Mouse (Mus musculus): ENCODE data around the gene Scn8a.

Gene Scn8a

DNA sequence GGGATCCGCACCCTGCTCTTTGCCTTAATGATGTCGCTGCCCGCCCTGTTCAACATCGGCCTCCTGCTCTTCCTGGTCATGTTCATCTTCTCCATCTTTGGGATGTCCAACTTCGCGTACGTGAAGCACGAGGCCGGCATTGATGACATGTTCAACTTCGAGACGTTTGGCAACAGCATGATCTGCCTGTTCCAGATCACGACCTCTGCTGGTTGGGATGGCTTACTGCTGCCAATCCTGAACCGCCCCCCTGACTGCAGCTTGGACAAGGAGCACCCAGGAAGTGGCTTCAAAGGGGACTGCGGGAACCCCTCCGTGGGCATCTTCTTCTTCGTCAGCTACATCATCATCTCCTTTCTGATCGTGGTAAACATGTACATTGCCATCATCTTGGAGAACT lies 170.0 kb downstream of the Scn8a start:
- in situ Hi-C loops (cut with MseI, MboI), result no loop called here

DNA sequence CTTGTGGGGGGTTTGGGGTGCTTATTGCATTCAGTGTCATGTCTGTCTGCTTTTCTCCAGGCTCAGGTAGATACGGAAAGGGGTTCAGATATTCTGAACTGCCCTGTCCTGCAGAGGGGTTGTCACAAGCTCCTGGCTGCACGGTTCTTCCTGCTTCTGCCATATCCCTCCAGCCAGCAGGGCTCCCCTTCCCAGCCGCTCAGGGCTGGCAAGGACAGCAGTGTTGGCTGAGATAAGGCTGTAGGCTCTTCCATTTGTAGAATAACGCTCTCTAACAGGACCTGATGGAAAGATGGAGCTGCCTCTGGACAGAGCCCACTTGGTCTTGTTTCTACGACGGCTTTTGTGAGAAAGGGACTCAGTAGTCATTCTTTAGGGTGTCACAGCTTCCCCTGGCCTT lies 172.3 kb downstream of the Scn8a start:
- in situ Hi-C loops (cut with MseI, MboI), result no loop called here

DNA sequence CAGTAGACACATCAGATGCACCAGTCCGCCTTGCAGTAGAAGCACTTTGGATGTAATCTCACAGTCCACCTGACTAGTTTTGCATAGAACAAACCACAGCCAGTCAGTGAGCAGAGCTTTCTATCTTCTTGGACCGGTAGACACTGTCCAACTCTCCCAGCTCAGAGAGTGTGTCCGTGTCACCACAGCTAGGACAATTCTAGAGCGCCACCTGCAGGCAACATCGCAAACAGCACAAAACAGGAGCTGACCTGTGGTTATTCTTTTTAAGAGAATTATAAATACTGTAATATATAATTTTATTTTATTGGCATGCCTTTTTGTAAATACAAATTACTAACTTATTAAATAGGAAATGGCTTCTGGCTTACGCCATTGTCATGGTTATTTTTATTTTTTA lies 173.0 kb downstream of the Scn8a start:
- in situ Hi-C loops (cut with MseI, MboI), result no loop called here

DNA sequence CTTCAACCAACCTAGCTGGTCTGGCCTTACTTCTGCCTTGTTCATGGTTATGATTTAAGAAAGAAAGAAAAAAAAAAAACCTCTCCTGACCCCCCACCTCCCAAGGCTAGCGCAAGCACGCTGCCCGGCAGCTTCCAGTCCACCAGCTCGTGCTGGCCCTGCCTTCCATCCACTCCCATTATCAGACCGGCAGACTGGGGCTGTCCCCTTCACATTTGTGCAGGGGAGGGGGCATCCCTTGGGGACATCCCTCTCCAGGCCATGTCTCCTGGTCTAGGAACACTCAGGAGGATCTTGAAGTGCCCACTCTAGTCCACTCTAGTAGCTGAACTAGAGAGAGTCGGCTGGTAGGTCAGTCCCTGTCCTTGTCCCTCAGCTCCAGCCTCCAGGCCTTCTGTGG lies 174.9 kb downstream of the Scn8a start:
- in situ Hi-C loops (cut with MseI, MboI), result no loop called here

DNA sequence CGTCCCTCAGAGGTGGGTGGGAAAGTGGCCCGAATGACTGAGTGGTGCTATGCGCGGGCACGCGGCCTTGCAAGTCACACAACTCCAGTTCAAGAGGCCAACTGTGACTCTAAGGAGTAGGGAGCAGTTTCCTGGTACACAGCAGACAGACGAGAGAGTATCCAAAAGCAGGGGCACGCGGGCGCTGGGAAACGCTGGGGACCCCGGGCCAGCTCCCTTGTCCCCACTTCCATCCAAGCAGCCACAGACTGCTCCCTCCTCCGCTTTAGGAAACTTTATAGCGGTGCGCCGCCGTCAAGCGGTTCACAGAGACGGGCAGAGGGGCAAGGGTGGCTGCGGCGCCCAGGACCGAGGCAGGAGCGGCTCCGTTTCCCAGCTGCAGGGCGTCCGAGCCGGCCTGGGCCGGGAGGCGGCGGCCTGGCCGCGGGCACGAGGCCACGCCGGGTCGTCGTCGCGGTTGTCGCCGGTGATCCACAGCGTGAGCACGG lies 176.4 kb downstream of the Scn8a start:
- in situ Hi-C loops (cut with MseI, MboI), result no loop called here

DNA sequence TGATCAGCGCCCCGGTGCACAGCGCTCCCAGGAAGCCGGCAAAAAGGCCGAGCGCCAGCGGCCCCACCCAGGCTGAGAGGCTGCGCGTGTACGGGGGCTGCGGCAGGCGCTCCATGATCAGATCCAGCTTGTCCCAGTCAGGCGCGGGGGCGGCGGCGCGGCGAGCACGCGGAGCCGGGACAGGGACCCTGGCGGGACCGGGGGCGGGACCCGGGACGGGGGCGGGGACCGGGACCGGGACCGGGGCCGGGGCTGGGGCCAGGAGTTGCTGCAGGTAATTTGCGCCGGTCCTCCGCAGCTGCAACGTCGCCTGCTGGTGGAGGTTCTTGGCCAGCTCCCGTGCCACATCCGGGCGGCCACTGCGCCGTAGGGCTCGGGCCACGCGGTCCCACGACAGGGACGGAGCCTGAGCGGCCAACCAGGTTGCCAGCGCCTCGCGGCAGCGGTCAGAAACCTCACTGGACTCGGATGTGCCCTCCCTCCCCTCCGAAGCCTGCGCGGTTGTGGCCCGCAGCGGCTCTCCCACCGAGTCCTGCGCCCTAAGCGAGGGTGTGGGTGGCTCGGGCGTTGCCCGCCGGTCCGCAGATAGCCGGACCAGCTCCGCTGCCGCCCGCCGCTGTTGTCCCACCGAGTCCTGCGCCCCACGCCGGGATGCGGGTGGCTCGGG lies 177.0 kb downstream of the Scn8a start:
- in situ Hi-C loops (cut with MseI, MboI), result no loop called here

DNA sequence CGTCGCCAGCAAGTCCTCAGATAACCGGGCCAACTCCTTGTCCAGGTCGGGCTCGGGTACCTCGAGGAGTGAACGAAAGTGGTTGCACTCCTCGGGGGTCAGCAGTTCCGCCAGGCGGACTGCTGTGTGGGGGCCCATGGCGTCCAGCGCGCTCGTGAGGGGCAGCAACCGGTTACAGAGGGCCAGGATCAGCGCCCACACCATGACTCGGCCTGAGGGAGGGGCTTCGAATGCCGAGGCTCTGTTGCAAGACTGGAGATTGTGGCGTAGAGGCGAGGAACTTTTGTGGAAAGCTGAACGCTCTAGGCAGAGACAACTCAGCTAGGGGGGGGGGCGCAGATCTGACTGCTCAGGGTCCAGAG lies 177.5 kb downstream of the Scn8a start, which contains the start of gene Gm47841:
Gm47841 (minus strand) TSS at position 204 of the 362 bp plus-strand sequence.
- in situ Hi-C loops (cut with MseI, MboI), result no loop called here

DNA sequence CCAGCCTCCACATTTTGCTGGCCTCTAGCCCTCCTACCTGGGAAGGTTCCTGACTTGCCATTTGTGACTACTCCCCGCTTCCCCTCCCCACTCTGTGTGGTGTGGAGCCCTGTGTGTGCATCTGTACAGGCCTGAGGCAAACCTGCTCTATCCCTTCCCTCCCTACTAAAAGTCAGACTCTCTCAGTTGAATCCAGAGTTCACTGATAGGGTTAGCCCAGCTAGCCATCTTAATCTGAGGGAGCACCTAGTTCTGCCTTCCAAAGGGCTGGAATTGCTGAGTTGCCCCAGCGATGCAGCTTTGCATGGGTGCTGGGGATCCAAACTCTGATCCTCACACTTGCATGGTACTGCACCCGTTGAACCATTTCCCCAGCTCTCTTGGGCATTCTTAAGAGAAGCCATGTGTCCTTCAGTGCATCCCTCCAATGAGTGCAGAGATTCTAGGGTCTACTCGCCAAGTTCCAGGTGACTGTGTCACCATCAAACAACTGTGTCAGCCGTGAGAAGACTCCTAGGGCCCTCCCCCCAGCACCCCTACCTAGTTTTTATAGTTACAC lies 178.8 kb downstream of the Scn8a start:
- in situ Hi-C loops (cut with MseI, MboI), result no loop called here

DNA sequence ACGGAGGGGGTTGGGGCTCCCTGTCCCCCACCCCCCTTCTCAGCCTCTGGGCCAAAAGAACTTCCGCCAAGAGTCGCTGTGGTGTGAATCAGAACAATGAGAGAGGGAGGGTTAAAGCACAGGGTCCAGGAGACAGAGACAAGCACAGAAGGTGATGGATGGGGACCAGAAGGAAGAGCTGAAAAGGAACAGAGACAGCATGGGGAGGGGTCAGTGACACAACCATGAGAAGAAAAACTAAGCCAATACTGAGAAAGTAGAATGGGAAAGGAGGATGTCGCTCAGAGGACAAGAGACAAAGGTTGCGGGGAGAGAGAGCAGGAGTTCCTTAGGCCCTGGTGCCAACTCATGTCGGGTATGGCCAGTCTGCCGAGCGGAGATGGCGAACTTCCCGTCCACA lies 182.2 kb downstream of the Scn8a start:
- in situ Hi-C loops (cut with MseI, MboI), result no loop called here

DNA sequence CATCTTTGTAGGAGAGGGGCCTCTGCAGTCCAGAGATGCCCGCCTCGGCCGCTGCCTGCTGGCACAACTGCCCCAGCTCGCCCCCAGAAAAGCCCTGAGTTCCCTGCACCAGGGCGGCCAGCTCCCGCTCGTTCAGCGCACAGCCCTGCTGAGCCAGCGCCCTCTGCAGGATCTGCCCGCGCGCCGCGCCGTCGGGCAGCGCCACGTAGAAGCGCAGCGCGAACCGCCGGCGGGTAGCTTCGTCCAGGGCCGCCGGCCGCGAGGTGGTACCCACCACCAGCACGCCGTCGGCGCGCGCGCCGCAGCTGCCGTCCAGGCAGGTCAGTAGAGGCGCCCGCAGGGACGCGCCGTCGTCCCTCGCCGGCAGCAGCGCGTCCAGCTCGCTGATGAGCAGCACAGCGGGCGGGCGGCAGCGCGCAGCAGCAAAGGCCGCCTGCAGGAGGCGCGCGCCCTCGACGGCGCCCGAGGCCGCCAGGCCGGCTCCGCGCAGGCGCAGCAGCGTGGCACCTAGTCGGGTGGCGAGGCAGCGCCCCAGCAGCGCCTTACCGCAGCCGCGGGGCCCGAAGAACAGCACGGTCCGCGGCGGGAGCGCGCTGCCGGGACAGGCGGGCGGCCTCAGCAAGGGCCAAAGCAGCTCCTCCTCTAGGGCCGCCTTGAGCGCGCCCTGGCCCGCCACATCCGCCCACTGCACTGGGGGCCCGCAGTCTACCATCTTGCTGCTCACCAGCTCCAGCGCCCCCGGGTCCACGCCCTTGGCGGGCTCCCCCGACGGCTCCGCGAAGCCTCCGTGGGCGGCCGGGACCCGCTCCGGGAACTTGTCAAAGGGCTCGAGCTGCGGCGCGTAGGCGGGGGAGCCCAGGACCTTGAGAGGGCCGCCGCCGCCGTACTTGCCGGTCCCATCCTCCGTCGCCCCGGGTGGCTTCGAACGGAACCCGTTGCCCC lies 183.2 kb downstream of the Scn8a start:
- in situ Hi-C loops (cut with MseI, MboI), result no loop called here

DNA sequence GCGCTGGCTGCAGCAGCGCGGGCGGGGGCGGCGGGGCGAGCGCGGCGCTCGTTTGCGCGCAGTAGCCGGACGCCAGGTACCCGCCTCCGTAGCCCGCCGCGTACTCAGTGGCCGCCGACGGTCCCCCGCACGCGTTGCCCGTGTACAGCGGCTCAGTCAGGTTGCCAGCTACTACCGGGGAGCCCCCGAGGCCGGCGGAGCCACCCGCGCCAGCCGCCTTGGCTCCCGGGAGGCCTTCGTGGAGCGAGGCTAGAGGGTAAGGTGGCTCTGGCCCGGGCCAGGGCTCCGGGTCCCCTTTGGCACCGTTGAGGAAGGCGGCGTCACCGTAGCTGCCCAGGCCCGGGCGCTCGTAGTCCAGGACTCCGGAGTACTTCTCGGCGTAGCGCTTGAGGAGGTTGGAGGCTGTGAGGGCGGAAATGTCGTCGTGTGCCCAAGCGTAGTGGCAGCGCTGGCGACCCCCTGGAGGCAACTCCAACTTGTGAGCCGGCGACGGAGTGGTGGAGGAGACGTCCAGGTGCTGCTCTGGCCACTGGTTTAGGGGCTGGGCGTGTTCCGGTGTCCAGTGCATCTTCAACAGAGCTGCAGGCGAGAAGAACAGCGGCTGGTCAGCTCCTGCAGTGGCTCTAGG lies 184.3 kb downstream of the Scn8a start:
- in situ Hi-C loops (cut with MseI, MboI), result no loop called here

DNA sequence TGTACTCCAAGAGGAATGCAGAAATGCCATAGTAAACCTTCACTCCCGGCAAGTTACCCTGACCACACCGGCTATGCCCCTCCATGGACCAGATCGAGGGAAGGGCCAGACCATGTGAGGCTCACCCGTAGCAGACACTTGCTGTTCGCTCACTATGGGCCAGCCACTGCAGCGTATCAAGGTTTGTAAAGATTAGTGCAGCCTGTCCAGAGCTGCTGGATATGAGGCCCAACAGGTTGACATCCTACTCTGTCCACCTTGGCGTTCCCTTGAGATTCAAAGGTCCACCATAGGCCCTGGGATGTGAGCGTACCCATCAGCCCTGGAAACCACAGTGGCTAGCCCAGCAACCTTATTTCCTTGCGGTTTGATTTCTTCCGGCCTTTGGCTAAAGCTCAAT lies 184.9 kb downstream of the Scn8a start:
- in situ Hi-C loops (cut with MseI, MboI), result no loop called here

DNA sequence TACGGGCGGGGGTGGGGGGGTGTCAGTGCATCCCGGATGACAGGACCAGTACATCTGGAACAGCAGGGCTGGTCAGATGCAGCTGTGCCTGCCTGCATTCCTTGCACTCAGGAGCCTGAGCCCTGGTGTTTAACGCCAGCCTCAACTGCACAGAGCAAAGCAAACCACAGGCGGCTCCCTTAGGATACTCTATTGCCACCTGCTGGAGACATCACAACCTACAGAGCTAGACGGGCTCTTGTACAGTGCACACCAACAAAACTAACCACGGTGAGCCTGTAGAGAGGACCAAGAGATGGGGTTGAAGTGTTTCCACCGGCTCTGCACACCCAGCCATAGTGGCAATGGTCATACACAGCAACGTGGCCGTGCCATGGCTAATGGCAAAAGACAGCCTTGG lies 186.6 kb downstream of the Scn8a start:
- in situ Hi-C loops (cut with MseI, MboI), result no loop called here

DNA sequence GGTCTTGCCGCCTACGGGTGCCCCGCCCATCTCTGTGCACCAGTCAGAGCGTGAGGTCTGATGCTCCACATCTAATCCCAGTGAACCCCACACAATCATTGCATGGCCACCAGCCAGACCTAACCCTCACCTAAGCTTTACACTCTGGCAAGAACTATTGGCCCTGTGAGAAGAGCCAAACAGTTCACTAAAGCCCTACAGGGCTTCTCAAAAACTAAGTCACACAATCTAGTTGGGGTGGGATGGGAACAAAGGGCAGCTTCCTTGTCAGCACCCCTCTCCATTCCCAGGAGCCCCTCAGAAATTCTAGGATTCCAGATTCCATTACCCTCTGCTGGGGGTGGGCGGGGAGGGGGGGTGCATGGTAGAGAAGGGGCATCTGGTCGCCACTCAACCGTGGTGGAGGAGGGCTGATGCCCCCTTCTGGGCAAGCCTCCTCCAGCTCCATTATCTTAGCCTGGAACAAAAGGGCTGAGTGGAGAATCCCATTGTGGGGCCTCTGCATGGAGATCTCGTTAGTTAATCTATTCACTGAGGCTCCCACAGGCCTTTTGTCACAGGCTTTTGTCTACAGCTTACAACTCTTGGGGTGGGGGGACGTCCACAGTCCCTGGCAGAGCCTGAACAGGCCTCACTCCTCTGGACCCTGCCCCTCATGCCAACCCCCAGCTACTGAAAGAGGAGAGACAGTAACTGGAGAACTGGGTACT lies 190.1 kb downstream of the Scn8a start:
- in situ Hi-C loops (cut with MseI, MboI), result loop anchor here in 1 of 2 experiments (5.0 kb wide), 1 partner anchor 48 kb away; no protein-coding TSS in a partner anchor

DNA sequence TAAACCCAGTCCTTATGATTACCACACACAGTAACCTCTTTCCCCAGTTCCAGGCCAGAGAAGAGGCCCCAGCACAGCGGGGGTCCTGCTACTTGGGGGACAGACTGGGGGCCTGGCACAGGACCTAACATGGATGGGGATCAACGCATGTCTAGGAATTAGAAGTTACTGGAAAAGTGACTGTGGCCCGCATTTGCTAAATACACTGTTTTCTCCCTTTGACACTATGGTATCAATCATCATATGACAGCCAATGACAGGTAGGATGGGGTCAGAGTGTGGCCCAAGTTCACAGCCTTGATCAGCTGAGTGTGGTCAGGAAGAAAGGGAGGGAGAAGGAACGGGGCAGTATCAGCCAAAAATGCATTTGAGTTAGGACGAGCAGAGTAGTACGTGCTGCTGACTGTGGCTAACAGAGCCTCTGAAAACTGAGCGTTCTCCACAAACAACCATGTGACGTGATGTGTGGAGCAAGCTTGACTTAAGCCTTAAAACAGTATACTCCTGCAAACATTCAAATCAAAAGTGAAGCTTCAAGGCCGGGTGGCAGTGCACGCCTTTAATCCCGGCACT lies 190.7 kb downstream of the Scn8a start:
- in situ Hi-C loops (cut with MseI, MboI), result loop anchor here in 1 of 2 experiments (5.0 kb wide), 1 partner anchor 47 kb away; no protein-coding TSS in a partner anchor

DNA sequence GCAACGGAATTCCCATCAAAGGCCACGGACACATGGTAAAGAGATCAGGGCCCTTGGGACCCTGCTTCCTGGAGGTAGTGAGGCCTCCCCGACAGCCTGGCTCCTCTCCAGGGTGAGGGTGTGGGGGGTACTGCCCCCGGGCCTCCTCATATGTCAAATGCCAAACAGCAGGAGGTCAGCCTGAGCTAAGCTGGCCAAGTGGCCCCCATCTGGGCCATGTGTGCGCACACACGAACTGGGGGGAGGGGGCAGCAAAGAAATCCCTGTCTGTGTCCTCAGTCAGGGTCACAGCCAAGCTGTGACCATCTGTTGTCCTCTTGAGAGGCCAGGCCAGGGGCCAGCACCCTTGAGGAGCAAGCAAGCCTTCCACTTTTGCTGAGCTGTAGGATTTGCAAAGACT lies 195.4 kb downstream of the Scn8a start:
- in situ Hi-C loops (cut with MseI, MboI), result no loop called here

DNA sequence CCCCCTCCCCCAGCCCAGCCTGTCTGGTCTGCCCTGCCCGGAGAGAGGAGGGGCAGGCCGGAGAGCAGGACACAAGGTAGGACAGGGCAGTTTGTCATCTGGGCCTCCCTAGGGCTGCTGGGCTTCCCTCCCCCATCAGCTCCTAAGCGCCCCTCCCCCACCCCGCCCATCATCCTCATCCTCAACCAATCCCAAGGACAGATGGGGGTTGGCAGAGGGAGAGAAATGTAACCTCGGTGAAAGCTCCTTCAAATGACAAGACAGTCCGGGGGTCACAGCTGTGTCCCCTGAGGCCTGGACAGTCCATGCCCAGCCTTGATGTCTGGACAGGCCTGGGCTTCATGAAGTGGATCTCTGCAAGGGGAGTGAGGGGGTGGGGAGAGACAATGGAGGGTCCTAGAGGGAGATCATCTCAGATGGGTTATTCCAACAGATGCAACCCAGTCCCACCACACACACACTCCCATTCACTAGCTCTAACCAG lies 196.7 kb downstream of the Scn8a start:
- in situ Hi-C loops (cut with MseI, MboI), result no loop called here

DNA sequence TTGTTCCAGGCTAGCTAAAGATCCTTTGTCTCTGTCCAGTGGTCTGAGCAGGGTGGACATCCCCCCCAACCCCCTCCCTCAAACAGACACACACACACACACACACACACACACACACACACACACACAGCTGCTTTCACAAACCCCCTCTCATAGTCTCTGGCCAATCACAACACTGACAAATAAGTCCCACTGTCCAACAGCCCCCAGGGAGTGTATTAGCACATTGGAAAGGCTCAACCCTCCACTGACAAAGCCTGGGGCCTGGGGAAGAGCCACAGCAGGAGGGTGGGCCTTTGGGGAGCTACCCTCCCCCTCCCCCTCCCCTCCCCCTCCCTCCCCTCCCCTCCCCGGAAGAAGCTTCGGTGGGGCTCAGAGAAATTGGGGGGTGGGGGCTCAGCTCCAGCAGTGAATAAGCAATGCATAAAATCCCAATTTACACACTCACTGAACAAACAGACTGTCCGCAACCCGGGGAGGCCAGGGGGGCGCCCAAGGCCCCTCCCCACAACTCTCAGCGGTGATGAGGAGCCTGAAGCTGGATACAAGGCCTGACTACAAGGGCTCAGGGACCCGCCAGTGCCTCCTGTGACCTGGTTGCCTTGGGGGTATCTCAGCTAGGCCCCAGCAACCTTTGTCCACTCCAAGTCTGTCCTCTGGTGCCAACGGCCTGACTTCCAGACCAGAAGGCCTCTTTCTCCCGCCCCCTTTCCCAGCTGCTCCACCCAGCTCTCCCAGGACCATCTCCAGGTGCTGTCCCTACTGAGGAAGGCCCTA lies 197.4 kb downstream of the Scn8a start:
- in situ Hi-C loops (cut with MseI, MboI), result no loop called here

DNA sequence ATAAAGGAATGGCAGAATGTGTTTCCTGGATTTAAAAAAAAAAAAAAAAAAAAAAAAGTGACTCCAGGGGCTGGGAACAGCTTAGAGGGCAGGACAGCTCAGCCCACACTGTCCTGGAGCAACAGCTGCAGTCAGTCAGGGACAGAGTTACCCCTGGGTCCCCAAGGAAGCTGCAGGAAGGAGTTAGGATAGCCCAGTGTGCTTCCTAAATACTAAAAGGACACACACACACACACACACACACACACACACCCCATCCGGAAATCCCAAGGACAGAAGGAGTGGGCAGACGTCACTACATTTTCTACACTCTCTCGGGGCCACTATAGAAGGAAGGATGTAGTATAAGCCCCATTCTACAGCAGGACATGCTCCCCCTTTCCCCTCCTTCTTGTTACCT lies 198.4 kb downstream of the Scn8a start:
- in situ Hi-C loops (cut with MseI, MboI), result no loop called here

DNA sequence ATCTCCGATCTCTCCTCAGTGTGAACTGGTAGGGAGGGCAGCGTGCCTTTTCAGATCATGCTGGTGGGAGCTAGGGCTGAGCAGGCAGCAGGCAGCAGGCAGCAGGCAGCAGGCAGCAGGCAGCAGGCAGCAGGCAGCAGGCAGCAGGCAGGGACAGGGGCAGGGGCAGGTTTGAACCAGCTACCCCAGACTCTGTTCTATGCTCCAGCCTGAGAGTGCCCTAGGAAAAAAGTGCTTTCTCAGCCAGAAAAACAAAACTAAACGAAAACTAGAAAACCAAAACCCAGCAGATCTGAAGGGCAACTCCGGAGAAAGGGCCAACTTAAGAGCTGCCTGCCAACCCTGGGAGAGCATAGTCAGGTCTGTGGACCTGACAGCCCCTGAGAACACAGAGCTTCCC lies 199.0 kb downstream of the Scn8a start:
- in situ Hi-C loops (cut with MseI, MboI), result no loop called here
